ENCODE assay signal across 1 mouse cellular context in genomic region chr9:57764974-57765363, GRCm38 (mm10).
A peak's percentile ranks its signal among the peaks of the same experiment; 100 is the strongest.
TF ChIP-seq lines count a peak whose summit lies in the region.

No protein-coding gene starts in this region.

TF ChIP-seq in MEL, 35 proteins besides CTCF, POLR2A, EP300 and RAD21 (continued from another document):
- no peak for TF ChIP-seq GABPA (IDR thresholded peaks at IDR 0.05; ENCODE audit: low read depth, low read length)
- TF ChIP-seq MAFK (IDR thresholded peaks at IDR 0.05; ENCODE audit: borderline replicate concordance, low read depth, low read length) = no peak
- TF ChIP-seq SIN3A (IDR thresholded peaks at IDR 0.05; ENCODE audit: low read length) = peak; percentile 73; the same call in 1 of the 2 replicates
- TF ChIP-seq BHLHE40 (IDR thresholded peaks at IDR 0.05; ENCODE audit: borderline replicate concordance, low read depth, low read length) = peak; percentile 84
- TF ChIP-seq CHD2 (IDR thresholded peaks at IDR 0.05; ENCODE audit: low read length) = no peak
- peak; percentile 40; the same call in 1 of the 2 replicates for TF ChIP-seq NRF1 (IDR thresholded peaks at IDR 0.05; ENCODE audit: insufficient read depth, low read depth, low read length, poor library complexity, severe bottlenecking)
- no peak for TF ChIP-seq MYB (IDR thresholded peaks at IDR 0.05; ENCODE audit: low read depth, low read length)
- peak; percentile 36; the same call in 1 of the 2 replicates for TF ChIP-seq TBP (IDR thresholded peaks at IDR 0.05; ENCODE audit: low read depth, low read length)
